ENCODE assay signal across 8 mouse cellular contexts in the genomic region with DNA sequence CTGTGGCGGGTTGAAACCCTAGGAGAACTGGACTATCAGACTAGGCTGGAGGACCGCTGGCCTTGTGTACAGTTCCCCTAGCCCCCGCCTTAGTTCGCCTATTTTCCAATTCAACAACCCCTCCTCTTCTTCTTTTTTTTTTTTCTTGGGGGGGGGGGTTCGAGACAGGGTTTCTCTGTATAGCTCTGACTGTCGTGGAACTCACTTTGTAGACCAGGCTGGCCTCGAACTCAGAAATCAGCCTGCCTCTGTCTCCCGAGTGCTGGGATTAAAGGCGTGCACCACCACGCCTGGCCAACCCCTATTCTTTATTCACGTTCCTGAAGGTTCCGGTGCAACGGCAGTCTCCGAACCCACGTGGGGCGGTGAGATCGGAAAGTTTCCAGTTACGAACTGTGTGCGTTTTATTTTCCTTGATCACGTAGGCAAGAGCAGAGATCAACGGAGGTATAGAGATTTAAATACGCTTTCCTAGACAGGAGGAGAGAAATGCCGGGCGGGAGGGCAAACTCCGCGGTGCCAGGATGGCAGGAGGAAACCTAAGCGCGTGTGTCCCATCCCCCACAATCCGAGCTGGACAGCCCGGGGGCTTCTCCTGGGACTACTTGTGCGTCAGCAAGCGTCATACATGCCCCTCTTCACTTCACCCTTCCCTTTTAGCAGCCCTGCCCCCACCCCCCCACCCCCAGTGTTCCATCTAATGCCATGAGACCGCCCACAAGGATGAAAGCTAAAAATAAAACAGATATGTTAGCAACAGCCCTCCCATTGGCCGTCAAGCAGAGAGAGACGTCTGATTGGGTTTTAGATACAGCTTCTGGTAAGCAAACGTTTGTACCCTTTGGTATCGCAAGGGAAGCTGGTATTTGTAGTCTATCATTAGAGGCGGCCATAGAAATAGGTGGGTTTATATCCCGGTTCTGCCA. TPM values are rescaled to one million over a fixed set of nuclear protein-coding genes. Genes with fewer than 3 reads are reported as not detected.
DNase-seq lines count a peak whose midpoint lies in the region; ATAC-seq lines count a peak whose summit lies in the region.

No protein-coding gene starts in this region.

- no peaks in the 10 kb centered on the region for H3K9me3 ChIP-seq in heart, embryonic 14.5 days (ENCODE audit: control insufficient read depth, low read length)
- H3K9me3 ChIP-seq in liver, embryonic 13.5 days (replicated peaks), result no peaks in the 10 kb centered on the region
- no peaks in the 10 kb centered on the region for H3K9me3 ChIP-seq in stomach, embryonic 16.5 days (replicated peaks; ENCODE audit: control insufficient read depth, low read length)

- peak overlapping the region; percentile 94 for H3K4me2 ChIP-seq in heart, embryonic 14.5 days (ENCODE audit: low read length)
- peak overlapping the region; percentile 92 for H3K4me2 ChIP-seq in liver, embryonic 13.5 days
- H3K4me2 ChIP-seq in stomach, embryonic 16.5 days (ENCODE audit: low read depth, low read length), result peak overlapping the region; percentile 78

- peaks cover 17% of the 10 kb centered on the region for H3K36me3 ChIP-seq in heart, embryonic 14.5 days (ENCODE audit: control insufficient read depth, insufficient read depth, low read length)
- peaks cover 10% of the 10 kb centered on the region for H3K36me3 ChIP-seq in liver, embryonic 13.5 days
- no peaks in the 10 kb centered on the region for H3K36me3 ChIP-seq in stomach, embryonic 16.5 days (ENCODE audit: control insufficient read depth, insufficient read depth, low read length)

- peak overlapping the region; percentile 100 for H3K27ac ChIP-seq in brown adipose tissue, adult 24 weeks (replicated peaks; ENCODE audit: low read depth, low read length)
- peak overlapping the region; percentile 95 to 97 for H3K27ac ChIP-seq in heart, embryonic 14.5 days (replicated peaks in 1 of 2; ENCODE audit: control insufficient read depth in 1 of 2, insufficient read depth in 1 of 2, low read depth in 2 of 2, low read length in 2 of 2)
- peak overlapping the region; percentile 95 for H3K27ac ChIP-seq in liver, embryonic 13.5 days
- H3K27ac ChIP-seq in stomach, embryonic 16.5 days (ENCODE audit: low read length), result peak overlapping the region; percentile 99

- peak overlapping the region; percentile 94 for H3K4me3 ChIP-seq in brown adipose tissue, adult 24 weeks (ENCODE audit: insufficient read depth, low read depth, low read length)
- peak overlapping the region; percentile 79 to 84 for H3K4me3 ChIP-seq in heart, embryonic 14.5 days (ENCODE audit: control insufficient read depth in 1 of 2, insufficient read depth in 1 of 2, low read depth in 1 of 2, low read length in 2 of 2)
- H3K4me3 ChIP-seq in liver, embryonic 13.5 days (replicated peaks), result peak overlapping the region; percentile 85
- H3K4me3 ChIP-seq in stomach, embryonic 16.5 days (replicated peaks; ENCODE audit: low read length), result peak overlapping the region; percentile 84

- H3K27me3 ChIP-seq in heart, embryonic 14.5 days (ENCODE audit: control insufficient read depth, insufficient read depth, low read length), result no peaks in the 10 kb centered on the region
- H3K27me3 ChIP-seq in liver, embryonic 13.5 days, result no peaks in the 10 kb centered on the region
- no peaks in the 10 kb centered on the region for H3K27me3 ChIP-seq in stomach, embryonic 16.5 days (ENCODE audit: control insufficient read depth, insufficient read depth, low read length)

- no peaks in the 10 kb centered on the region for H3K4me1 ChIP-seq in brown adipose tissue, adult 24 weeks (ENCODE audit: control insufficient read depth, insufficient read depth, insufficient read length, low read length)
- peaks cover 6 to 15% of the 10 kb centered on the region in 2 experiments for H3K4me1 ChIP-seq in heart, embryonic 14.5 days (ENCODE audit: control insufficient read depth in 2 of 2, insufficient read depth in 2 of 2, low read length in 2 of 2)
- peaks cover 51% of the 10 kb centered on the region for H3K4me1 ChIP-seq in liver, embryonic 13.5 days (replicated peaks)
- H3K4me1 ChIP-seq in stomach, embryonic 16.5 days (ENCODE audit: control insufficient read depth, insufficient read depth, low read length), result peaks cover 9% of the 10 kb centered on the region

- peak; percentile 93 for DNase-seq in CD4-positive, CD25-positive, alpha-beta regulatory T cell, adult 2 months (ENCODE audit: low read depth, low spot score)
- DNase-seq in fibroblast of lung, adult 2 months (ENCODE audit: low read depth), result peak; percentile 94
- DNase-seq in kidney, postnatal 14 days, result peak; percentile 94
- DNase-seq in liver, embryonic 13.5 days, result peak; percentile 76
- peak; percentile 86 for DNase-seq in neural tube, embryonic 10.5 days (ENCODE audit: extremely low spot score, low spot score)

- H3K9ac ChIP-seq in heart, embryonic 14.5 days (ENCODE audit: low read length), result peak overlapping the region; percentile 95
- peak overlapping the region; percentile 86 for H3K9ac ChIP-seq in liver, embryonic 13.5 days
- peak overlapping the region; percentile 91 for H3K9ac ChIP-seq in stomach, embryonic 16.5 days (ENCODE audit: low read length)

- peak; percentile 81 for ATAC-seq in heart, embryonic 14.5 days (ENCODE audit: insufficient number of reproducible peaks, insufficient read depth, low FRiP score, low read depth)
- peak; percentile 67 for ATAC-seq in liver, embryonic 13.5 days (ENCODE audit: low read depth)
- ATAC-seq in stomach, embryonic 16.5 days (ENCODE audit: insufficient read depth, low FRiP score), result peak; percentile 79

- WGBS in heart, embryonic 14.5 days, result under 1% methylated on average over 39 of the region's 39 CpGs
- WGBS in liver, embryonic 13.5 days (ENCODE audit: insufficient replicate concordance), result 1% methylated on average over 39 of the region's 39 CpGs
- WGBS in stomach, embryonic 16.5 days, result 0% methylated on average over 39 of the region's 39 CpGs

RNA-seq across cellular contexts. Expression of a gene that starts 1.0 kb away (rescaled TPM):
- polyA plus RNA-seq in brown adipose tissue, adult 24 weeks (2012; ENCODE audit: insufficient read depth, insufficient read length, missing spikeins), result 79.0 and 87.4 TPM in 2 replicates
- 10.3 and 12.4 TPM in 2 replicates for polyA plus RNA-seq in heart, embryonic 14.5 days (2014; fragmentation: Nextera tagmentation; extraction: Ambion mirVana)
- polyA plus RNA-seq in liver, embryonic 13.5 days (2015; fragmentation: Nextera tagmentation; extraction: Ambion mirVana), result 9.0 and 11.9 TPM in 2 replicates
- 30.0 and 31.7 TPM in 2 replicates for polyA plus RNA-seq in stomach, embryonic 16.5 days (2015; fragmentation: Nextera tagmentation; extraction: Ambion mirVana)

RNA-seq across cellular contexts. Expression of a gene that starts 12.1 kb away (rescaled TPM):
- 42.4 and 46.3 TPM in 2 replicates for polyA plus RNA-seq in brown adipose tissue, adult 24 weeks (2012; ENCODE audit: insufficient read depth, insufficient read length, missing spikeins)
- 103 and 106 TPM in 2 replicates for polyA plus RNA-seq in heart, embryonic 14.5 days (2014; fragmentation: Nextera tagmentation; extraction: Ambion mirVana)
- 132 and 139 TPM in 2 replicates for polyA plus RNA-seq in liver, embryonic 13.5 days (2015; fragmentation: Nextera tagmentation; extraction: Ambion mirVana)
- polyA plus RNA-seq in stomach, embryonic 16.5 days (2015; fragmentation: Nextera tagmentation; extraction: Ambion mirVana), result 112 and 120 TPM in 2 replicates

RNA-seq across cellular contexts. Expression of a gene that starts 12.5 kb away (rescaled TPM):
- 3,633 and 4,102 TPM in 2 replicates for polyA plus RNA-seq in brown adipose tissue, adult 24 weeks (2012; ENCODE audit: insufficient read depth, insufficient read length, missing spikeins)
- 571 and 598 TPM in 2 replicates for polyA plus RNA-seq in heart, embryonic 14.5 days (2014; fragmentation: Nextera tagmentation; extraction: Ambion mirVana)
- 105 and 122 TPM in 2 replicates for polyA plus RNA-seq in liver, embryonic 13.5 days (2015; fragmentation: Nextera tagmentation; extraction: Ambion mirVana)
- polyA plus RNA-seq in stomach, embryonic 16.5 days (2015; fragmentation: Nextera tagmentation; extraction: Ambion mirVana), result 190 and 200 TPM in 2 replicates

RNA-seq across cellular contexts. Expression of a gene that starts 57.4 kb away (rescaled TPM):
- 33.0 and 53.3 TPM in 2 replicates for polyA plus RNA-seq in brown adipose tissue, adult 24 weeks (2012; ENCODE audit: insufficient read depth, insufficient read length, missing spikeins)
- polyA plus RNA-seq in heart, embryonic 14.5 days (2014; fragmentation: Nextera tagmentation; extraction: Ambion mirVana), result 23.4 and 25.8 TPM in 2 replicates
- 4.5 and 5.9 TPM in 2 replicates for polyA plus RNA-seq in liver, embryonic 13.5 days (2015; fragmentation: Nextera tagmentation; extraction: Ambion mirVana)
- polyA plus RNA-seq in stomach, embryonic 16.5 days (2015; fragmentation: Nextera tagmentation; extraction: Ambion mirVana), result 21.0 and 24.6 TPM in 2 replicates

Comparison
In these comparisons a context has a peak if more than half of its experiments do, and no peak if none do; other contexts are left out.
1. Peak in every context shown above with its lines: DNase-seq, ATAC-seq, H3K4me3 ChIP-seq and H3K27ac ChIP-seq.